Mouse (Mus musculus) ES-E14 (cell line): ENCODE data around the gene Rab44.

Source experiments
- CHD2 ChIP-seq: IDR thresholded peaks from 2 replicates; pipeline ENCODE4 v1.6.1; 2014; ENCODE audit warnings: mild to moderate bottlenecking, low read depth, low read length, inconsistent platforms
- HCFC1 ChIP-seq: IDR thresholded peaks from 2 replicates; pipeline ENCODE4 v1.6.1; 2012; ENCODE audit warnings: low read length, inconsistent platforms, borderline replicate concordance; ENCODE audit not compliant: insufficient read depth
- MAFK ChIP-seq: IDR thresholded peaks from 2 replicates; pipeline ENCODE4 v1.6.1; 2014; ENCODE audit warnings: mild to moderate bottlenecking, low read depth, low read length, inconsistent platforms; ENCODE audit not compliant: insufficient read depth
- ZNF384 ChIP-seq: IDR thresholded peaks from 2 replicates; pipeline ENCODE4 v1.6.1; 2012; ENCODE audit warnings: low read depth, low read length, inconsistent platforms

DNA sequence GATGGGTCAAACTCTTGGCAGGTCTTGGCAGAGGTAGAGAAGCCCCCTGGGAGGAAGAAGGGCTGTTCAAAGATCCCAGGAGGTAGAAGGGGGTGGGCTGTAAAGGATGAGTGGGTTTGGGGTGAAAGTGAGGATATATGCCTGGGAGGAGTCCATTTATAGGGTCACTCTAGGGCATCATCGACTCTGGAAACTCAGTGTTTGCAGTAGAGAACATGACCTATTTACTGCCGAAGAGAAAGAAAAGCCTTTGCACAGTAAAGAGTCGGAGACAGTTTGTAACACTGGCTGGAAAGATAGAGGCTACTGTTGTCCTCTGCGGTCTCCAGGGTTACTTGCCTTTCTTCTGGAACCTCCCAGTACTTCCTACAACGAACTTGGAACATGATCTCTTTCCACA is 40.6 kb upstream of the Rab44 start:
- TF ChIP-seq MAFK: no peak
- TF ChIP-seq ZNF384: no peak
- no peak for TF ChIP-seq CHD2
- no peak for TF ChIP-seq HCFC1
